Mouse (Mus musculus) ES-Bruce4 (cell line): ENCODE measurements around the gene Dner.

ENCODE experiments used
- CTCF ChIP-seq: IDR thresholded peaks from one replicate; pipeline ENCODE4 v1.8.1; 2011; ENCODE audit warnings: low read depth, low read length
- POLR2A ChIP-seq: IDR thresholded peaks from one replicate; pipeline ENCODE4 v1.8.1; 2011; ENCODE audit warnings: low read length; ENCODE audit not compliant: insufficient read depth

DNA sequence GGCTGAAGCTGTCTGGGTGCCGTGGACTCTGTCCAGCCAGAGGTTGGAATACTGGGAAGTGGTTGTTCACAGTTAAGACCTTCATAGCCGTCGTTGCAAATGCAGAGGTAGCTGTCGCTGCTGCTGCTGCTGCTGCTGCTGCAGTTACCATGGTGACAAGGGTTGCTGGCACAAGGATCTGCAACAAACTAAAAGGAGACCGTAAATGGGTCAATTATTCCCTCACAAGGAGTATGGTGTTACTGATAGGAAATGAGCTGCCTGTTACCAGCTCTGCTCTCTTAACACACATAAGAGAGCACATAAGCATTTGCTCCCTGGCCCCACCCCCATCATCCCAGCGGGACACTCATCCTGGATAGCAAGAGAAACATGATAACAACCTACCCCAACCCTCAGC is 110.6 kb downstream of the Dner start:
- TF ChIP-seq CTCF (no peak), POLR2A (no peak)
